Mouse (Mus musculus): ENCODE data around the gene Pik3r1. TPM values are rescaled to one million over a fixed set of nuclear protein-coding genes. Genes with fewer than 3 reads are reported as not detected.
A peak's percentile ranks its signal among the peaks of the same experiment; 100 is the strongest.

Pik3r1 gene
- polyA plus RNA-seq, 1 experiment from 2014 or later = 21.5 TPM

GRCm38 (mm10) chr13:101701632-101702031 is 66.4 kb downstream of the Pik3r1 start:
- Histone ChIP-seq H3K36me3 (ENCODE audit: control insufficient read depth, insufficient read depth, low read length) (peaks cover 11% of the 10 kb centered on the region; the same call in 1 of the 2 replicates), H3K4me3 (ENCODE audit: low read depth, low read length) (no peak overlapping the region), H3K27ac (ENCODE audit: low read depth, low read length) (no peak overlapping the region), H3K9ac (ENCODE audit: low read depth, low read length) (no peak overlapping the region), H3K4me1 (replicated peaks; ENCODE audit: control insufficient read depth, insufficient read depth, low read length) (no peaks in the 10 kb centered on the region), H3K4me2 (no peak overlapping the region), H3K27me3 (replicated peaks; ENCODE audit: control insufficient read depth, insufficient read depth, low read length) (no peaks in the 10 kb centered on the region), H3K9me3 (ENCODE audit: control insufficient read depth, low read length) (no peaks in the 10 kb centered on the region)
- no peak for ATAC-seq (replicated peaks; ENCODE audit: low FRiP score)
- no peak for DNase-seq (ENCODE audit: low spot score)
- WGBS = 92% methylated on average over 8 of the region's 8 CpGs

GRCm38 (mm10) chr13:101699742-101700141 is 68.3 kb downstream of the Pik3r1 start:
- WGBS = 85% methylated on average over 5 of the region's 5 CpGs
- no peak for ATAC-seq (replicated peaks; ENCODE audit: low FRiP score)
- H3K4me3 ChIP-seq (ENCODE audit: low read depth, low read length) = no peak overlapping the region

GRCm38 (mm10) chr13:101697966-101698365 is 70.1 kb downstream of the Pik3r1 start:
- no peaks in the 10 kb centered on the region for H3K27me3 ChIP-seq (replicated peaks; ENCODE audit: control insufficient read depth, insufficient read depth, low read length)
- H3K4me3 ChIP-seq (ENCODE audit: low read depth, low read length) = no peak overlapping the region
- no peak overlapping the region for H3K9ac ChIP-seq (ENCODE audit: low read depth, low read length)
- peaks cover 10% of the 10 kb centered on the region; the same call in 1 of the 2 replicates for H3K36me3 ChIP-seq (ENCODE audit: control insufficient read depth, insufficient read depth, low read length)
- H3K4me2 ChIP-seq = no peak overlapping the region
- DNase-seq (ENCODE audit: low spot score) (no peak), ATAC-seq (replicated peaks; ENCODE audit: low FRiP score) (no peak)
- H3K27ac ChIP-seq (ENCODE audit: low read depth, low read length) = no peak overlapping the region
- no peaks in the 10 kb centered on the region for H3K9me3 ChIP-seq (ENCODE audit: control insufficient read depth, low read length)
- H3K4me1 ChIP-seq (replicated peaks; ENCODE audit: control insufficient read depth, insufficient read depth, low read length) = peaks cover 17% of the 10 kb centered on the region
- 84% methylated on average over 5 of the region's 5 CpGs for WGBS

More at GRCm38 (mm10) chr13:101699742-101700141, 68.3 kb downstream of the Pik3r1 start:
- Histone ChIP-seq H3K36me3 (ENCODE audit: control insufficient read depth, insufficient read depth, low read length) (peaks cover 10% of the 10 kb centered on the region; the same call in 1 of the 2 replicates), H3K4me2 (no peak overlapping the region), H3K9ac (ENCODE audit: low read depth, low read length) (no peak overlapping the region), H3K27me3 (replicated peaks; ENCODE audit: control insufficient read depth, insufficient read depth, low read length) (no peaks in the 10 kb centered on the region), H3K27ac (ENCODE audit: low read depth, low read length) (no peak overlapping the region), H3K9me3 (ENCODE audit: control insufficient read depth, low read length) (no peaks in the 10 kb centered on the region), H3K4me1 (replicated peaks; ENCODE audit: control insufficient read depth, insufficient read depth, low read length) (peaks cover 7% of the 10 kb centered on the region)
- DNase-seq (ENCODE audit: low spot score) = no peak

GRCm38 (mm10) chr13:101697461-101697860 is 70.6 kb downstream of the Pik3r1 start:
- Histone ChIP-seq H3K9me3 (ENCODE audit: control insufficient read depth, low read length) (no peaks in the 10 kb centered on the region), H3K27me3 (replicated peaks; ENCODE audit: control insufficient read depth, insufficient read depth, low read length) (no peaks in the 10 kb centered on the region), H3K36me3 (ENCODE audit: control insufficient read depth, insufficient read depth, low read length) (peaks cover 7% of the 10 kb centered on the region; the same call in 1 of the 2 replicates), H3K9ac (ENCODE audit: low read depth, low read length) (no peak overlapping the region), H3K4me1 (replicated peaks; ENCODE audit: control insufficient read depth, insufficient read depth, low read length) (peaks cover 17% of the 10 kb centered on the region), H3K27ac (ENCODE audit: low read depth, low read length) (no peak overlapping the region), H3K4me3 (ENCODE audit: low read depth, low read length) (no peak overlapping the region), H3K4me2 (no peak overlapping the region)
- WGBS = 73% methylated on average over 5 of the region's 5 CpGs
- ATAC-seq (replicated peaks; ENCODE audit: low FRiP score) (no peak), DNase-seq (ENCODE audit: low spot score) (no peak)

GRCm38 (mm10) chr13:101696827-101697226 is 71.2 kb downstream of the Pik3r1 start:
- ATAC-seq (replicated peaks; ENCODE audit: low FRiP score) (no peak), DNase-seq (ENCODE audit: low spot score) (no peak)
- WGBS = 74% methylated on average over 7 of the region's 7 CpGs
- Histone ChIP-seq H3K4me3 (ENCODE audit: low read depth, low read length) (no peak overlapping the region), H3K36me3 (ENCODE audit: control insufficient read depth, insufficient read depth, low read length) (peaks cover 7% of the 10 kb centered on the region; the same call in 1 of the 2 replicates), H3K27me3 (replicated peaks; ENCODE audit: control insufficient read depth, insufficient read depth, low read length) (no peaks in the 10 kb centered on the region), H3K9me3 (ENCODE audit: control insufficient read depth, low read length) (no peaks in the 10 kb centered on the region), H3K4me2 (no peak overlapping the region), H3K9ac (ENCODE audit: low read depth, low read length) (no peak overlapping the region), H3K4me1 (replicated peaks; ENCODE audit: control insufficient read depth, insufficient read depth, low read length) (peaks cover 22% of the 10 kb centered on the region), H3K27ac (ENCODE audit: low read depth, low read length) (no peak overlapping the region)

- ATAC-seq (replicated peaks; ENCODE audit: low FRiP score) = no peak
- Histone ChIP-seq H3K9me3 (ENCODE audit: control insufficient read depth, low read length) (no peaks in the 10 kb centered on the region), H3K4me1 (replicated peaks; ENCODE audit: control insufficient read depth, insufficient read depth, low read length) (peaks cover 22% of the 10 kb centered on the region), H3K4me3 (ENCODE audit: low read depth, low read length) (no peak overlapping the region), H3K4me2 (no peak overlapping the region), H3K27me3 (replicated peaks; ENCODE audit: control insufficient read depth, insufficient read depth, low read length) (no peaks in the 10 kb centered on the region), H3K27ac (ENCODE audit: low read depth, low read length) (no peak overlapping the region), H3K36me3 (ENCODE audit: control insufficient read depth, insufficient read depth, low read length) (peaks cover 7% of the 10 kb centered on the region; the same call in 1 of the 2 replicates), H3K9ac (ENCODE audit: low read depth, low read length) (no peak overlapping the region)
- no peak for DNase-seq (ENCODE audit: low spot score)
- 63% methylated on average over 3 of the region's 3 CpGs for WGBS
Measured at GRCm38 (mm10) chr13:101696316-101696715, 71.7 kb downstream of the Pik3r1 start.

GRCm38 (mm10) chr13:101695876-101696275 is 72.1 kb downstream of the Pik3r1 start:
- DNase-seq (ENCODE audit: low spot score) = peak; percentile 71
- Histone ChIP-seq H3K4me1 (replicated peaks; ENCODE audit: control insufficient read depth, insufficient read depth, low read length) (peaks cover 22% of the 10 kb centered on the region), H3K4me3 (ENCODE audit: low read depth, low read length) (no peak overlapping the region), H3K27ac (ENCODE audit: low read depth, low read length) (no peak overlapping the region), H3K9ac (ENCODE audit: low read depth, low read length) (no peak overlapping the region), H3K9me3 (ENCODE audit: control insufficient read depth, low read length) (no peaks in the 10 kb centered on the region), H3K36me3 (ENCODE audit: control insufficient read depth, insufficient read depth, low read length) (peaks cover 7% of the 10 kb centered on the region; the same call in 1 of the 2 replicates), H3K27me3 (replicated peaks; ENCODE audit: control insufficient read depth, insufficient read depth, low read length) (no peaks in the 10 kb centered on the region), H3K4me2 (no peak overlapping the region)
- 7% methylated on average over 7 of the region's 7 CpGs for WGBS
- no peak for ATAC-seq (replicated peaks; ENCODE audit: low FRiP score)

GRCm38 (mm10) chr13:101694496-101695251 is 73.3 kb downstream of the Pik3r1 start:
- H3K36me3 ChIP-seq (ENCODE audit: control insufficient read depth, insufficient read depth, low read length) = peaks cover 3% of the 10 kb centered on the region; the same call in 1 of the 2 replicates
- peak overlapping the region; percentile 73 for H3K4me3 ChIP-seq (ENCODE audit: low read depth, low read length)
- H3K9me3 ChIP-seq (ENCODE audit: control insufficient read depth, low read length) = no peaks in the 10 kb centered on the region
- DNase-seq (ENCODE audit: low spot score) (peak; percentile 73), ATAC-seq (replicated peaks; ENCODE audit: low FRiP score) (peak; percentile 61)
- peak overlapping the region; percentile 68 for H3K27ac ChIP-seq (ENCODE audit: low read depth, low read length)
- peak overlapping the region; percentile 73 for H3K9ac ChIP-seq (ENCODE audit: low read depth, low read length)
- WGBS = 4% methylated on average over 48 of the region's 48 CpGs
- H3K27me3 ChIP-seq (replicated peaks; ENCODE audit: control insufficient read depth, insufficient read depth, low read length) = no peaks in the 10 kb centered on the region
- H3K4me2 ChIP-seq = peak overlapping the region; percentile 92
- H3K4me1 ChIP-seq (replicated peaks; ENCODE audit: control insufficient read depth, insufficient read depth, low read length) = peaks cover 22% of the 10 kb centered on the region
